Mouse (Mus musculus): ENCODE measurements around the gene Alx1. TPM values are rescaled to one million over a fixed set of nuclear protein-coding genes. Genes with fewer than 3 reads are reported as not detected.

Alx1 gene
- polyA plus RNA-seq (2012): not detected in 2 replicates

GRCm38 (mm10) chr10:103029730-103030490 is at the start of gene Alx1:
TSS of gene Alx1 (minus strand) at chr10:103030215.
- TF ChIP-seq GATA1 (IDR thresholded peaks at IDR 0.05; ENCODE audit: low read length): no peak

- no peak for TF ChIP-seq GATA1 (IDR thresholded peaks at IDR 0.05; ENCODE audit: low read length)
These were observed 19.6 kb upstream of the Alx1 start for GRCm38 (mm10) chr10:103049593-103049992.

GRCm38 (mm10) chr10:103046623-103047022 is 16.6 kb upstream of the Alx1 start:
- TF ChIP-seq GATA1 (IDR thresholded peaks at IDR 0.05; ENCODE audit: low read length): no peak

- no peak for TF ChIP-seq GATA1 (IDR thresholded peaks at IDR 0.05; ENCODE audit: low read length)
These were observed 15.0 kb upstream of the Alx1 start for GRCm38 (mm10) chr10:103045019-103045418.

GRCm38 (mm10) chr10:103035002-103035640 is 5.1 kb upstream of the Alx1 start:
- TF ChIP-seq GATA1 (IDR thresholded peaks at IDR 0.05; ENCODE audit: low read length): no peak

- TF ChIP-seq GATA1 (IDR thresholded peaks at IDR 0.05; ENCODE audit: low read length): no peak
These were observed 916 bp upstream of the Alx1 start for GRCm38 (mm10) chr10:103030931-103031330.

GRCm38 (mm10) chr10:103029132-103029729 is 784 bp downstream of the Alx1 start:
- no peak for TF ChIP-seq GATA1 (IDR thresholded peaks at IDR 0.05; ENCODE audit: low read length)

- no peak for TF ChIP-seq GATA1 (IDR thresholded peaks at IDR 0.05; ENCODE audit: low read length)
These were observed 1.5 kb downstream of the Alx1 start for GRCm38 (mm10) chr10:103028253-103029131.

GRCm38 (mm10) chr10:103027931-103028252 is 2.1 kb downstream of the Alx1 start:
- no peak for TF ChIP-seq GATA1 (IDR thresholded peaks at IDR 0.05; ENCODE audit: low read length)

- no peak for TF ChIP-seq GATA1 (IDR thresholded peaks at IDR 0.05; ENCODE audit: low read length)
These were observed 2.6 kb downstream of the Alx1 start for GRCm38 (mm10) chr10:103027226-103027930.

GRCm38 (mm10) chr10:103026636-103027225 is 3.3 kb downstream of the Alx1 start:
- no peak for TF ChIP-seq GATA1 (IDR thresholded peaks at IDR 0.05; ENCODE audit: low read length)

GRCm38 (mm10) chr10:103002556-103002955 is 27.5 kb downstream of the Alx1 start:
- no peak for TF ChIP-seq GATA1 (IDR thresholded peaks at IDR 0.05; ENCODE audit: low read length)

GRCm38 (mm10) chr10:103000902-103001301 is 29.1 kb downstream of the Alx1 start:
- no peak for TF ChIP-seq GATA1 (IDR thresholded peaks at IDR 0.05; ENCODE audit: low read length)

GRCm38 (mm10) chr10:102999584-102999983 is 30.4 kb downstream of the Alx1 start:
- no peak for TF ChIP-seq GATA1 (IDR thresholded peaks at IDR 0.05; ENCODE audit: low read length)

GRCm38 (mm10) chr10:102975106-102975505 is 54.9 kb downstream of the Alx1 start:
- TF ChIP-seq GATA1 (IDR thresholded peaks at IDR 0.05; ENCODE audit: low read length): no peak
